Mouse (Mus musculus): ENCODE measurements at regions not wholly inside any gene's neighbourhood (a gene's known extent, or its start where the extent isn't known, plus 50 kb on each side); places are given as distances from the start of the nearest gene placed in this dataset.
A peak's percentile ranks its signal among the peaks of the same experiment; 100 is the strongest.

- DNase-seq (ENCODE audit: low read depth), result peak; percentile 78
Observed at GRCm38 (mm10) chr17:61960837-61961236, 920.3 kb downstream of the Efna5 start.

DNA sequence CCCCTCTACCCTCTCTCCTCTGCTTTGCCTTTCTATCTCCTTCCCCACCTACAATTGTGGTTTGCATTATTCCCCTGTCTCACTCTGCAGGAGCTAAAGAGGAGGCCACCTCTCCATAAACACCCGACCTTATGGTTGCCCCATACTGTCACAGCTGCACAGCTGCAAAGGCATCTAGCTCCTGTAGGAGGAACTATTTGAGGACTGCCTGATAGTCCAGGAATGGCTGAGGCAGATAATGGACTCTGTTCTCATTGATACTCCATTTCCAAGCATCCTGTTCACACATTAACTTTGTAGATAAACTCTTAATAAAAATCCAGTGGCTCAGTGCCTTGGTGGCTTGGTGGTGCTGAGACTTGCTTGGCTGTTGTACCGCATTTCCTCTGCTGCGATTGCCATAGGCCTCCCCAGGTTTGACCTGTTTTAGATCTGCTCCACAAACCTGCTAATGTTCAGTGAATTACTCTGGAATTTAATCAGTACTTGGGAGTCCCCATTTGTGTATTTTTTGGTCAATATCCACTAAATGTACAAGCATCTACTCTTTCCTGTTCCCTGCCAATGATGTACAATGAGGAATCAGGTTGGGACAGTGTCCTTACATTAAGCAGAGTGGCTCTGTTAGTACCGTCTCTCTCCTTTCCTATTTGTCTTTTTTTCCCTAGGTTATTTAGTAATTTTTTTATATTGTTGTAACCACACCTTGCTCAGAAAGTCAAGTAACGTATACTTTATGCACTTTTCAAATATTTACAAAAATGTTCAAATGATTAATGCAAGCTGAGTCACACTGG, 920.9 kb downstream of the Efna5 start:
- peak; percentile 34 for DNase-seq (ENCODE audit: low read depth)

- DNase-seq (ENCODE audit: low read depth), result peak; percentile 55
Observed at GRCm38 (mm10) chr17:61917766-61918165, 963.4 kb downstream of the Efna5 start.

- no peak for DNase-seq (ENCODE audit: low read depth)
Observed at GRCm38 (mm10) chr17:61902898-61903297, 978.2 kb downstream of the Efna5 start.

- DNase-seq (ENCODE audit: low read depth), result no peak
Observed at GRCm38 (mm10) chr17:61890631-61891030, 990.5 kb downstream of the Efna5 start.

GRCm38 (mm10) chr17:61866154-61866553, 1015.0 kb downstream of the Efna5 start:
- peak; percentile 20 for DNase-seq (ENCODE audit: low read depth)

- no peak for DNase-seq (ENCODE audit: low read depth)
Observed at GRCm38 (mm10) chr17:61862437-61862836, 1018.7 kb downstream of the Efna5 start.

DNA sequence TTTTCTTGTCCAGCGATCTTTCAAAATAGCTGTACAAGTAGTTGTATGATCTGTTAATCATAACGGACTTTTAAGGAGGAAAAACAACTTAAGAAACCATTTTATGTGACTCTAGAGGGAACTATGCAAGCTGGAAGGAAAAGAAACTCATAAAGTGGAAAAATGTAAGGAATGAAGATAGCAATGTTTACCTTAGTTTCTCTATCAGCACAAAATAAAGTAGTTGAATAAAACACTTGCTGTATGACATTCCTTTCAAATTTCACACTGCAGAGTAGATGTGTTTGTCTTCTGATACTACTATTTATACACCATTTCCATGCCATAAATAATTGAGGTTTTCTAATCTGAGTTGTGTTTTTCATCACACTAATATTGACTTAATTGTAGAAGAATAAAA, 1043.6 kb downstream of the Efna5 start:
- DNase-seq (ENCODE audit: low read depth), result no peak

- no peak for DNase-seq (ENCODE audit: low read depth)
Observed at GRCm38 (mm10) chr17:61815490-61815889, 1065.6 kb downstream of the Efna5 start.

GRCm38 (mm10) chr17:61768361-61768760, 1112.8 kb downstream of the Efna5 start:
- DNase-seq (ENCODE audit: low read depth), result peak; percentile 9

DNA sequence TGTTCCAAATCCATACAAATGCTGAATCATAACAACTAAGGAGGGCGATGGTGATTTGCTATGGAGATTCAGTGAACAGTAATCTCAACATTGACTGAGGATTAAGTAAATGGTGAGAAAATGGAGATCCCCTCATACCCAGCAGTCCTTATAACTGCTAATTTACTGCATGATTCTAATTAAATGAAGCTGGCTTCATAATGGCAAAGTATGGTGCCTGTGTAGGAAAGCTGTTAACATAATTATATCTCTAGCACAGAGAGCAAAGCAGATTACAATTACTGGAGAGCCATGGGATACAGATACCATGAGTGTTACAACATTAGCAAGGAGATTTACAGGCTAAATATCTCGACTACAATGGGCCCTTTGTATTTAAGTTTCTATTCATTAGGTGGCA, 1116.0 kb downstream of the Efna5 start:
- DNase-seq (ENCODE audit: low read depth), result no peak

All from 416B (cell line).